Mouse (Mus musculus) spleen, adult 2 months (tissue): ENCODE results near the gene Cyp27b1. TPM values are rescaled to one million over a fixed set of nuclear protein-coding genes. Genes with fewer than 3 reads are reported as not detected.
"Not testable (repeated sequence)": the region's sequence is repeated elsewhere in the genome, so short reads cannot be mapped to it uniquely, and the experiment has no call there.

ENCODE experiments used
- DNase-seq, 2 experiments: peaks; one replicate each; pipeline versions ENCODE4 v3.0.0 to v3.0.0-alpha.2; 2012 to 2021; ENCODE audit warnings: low spot score in 2 of 2, low read depth in 1 of 2
- H3K27ac ChIP-seq: fragments of 200-500 bp; 2 replicates; pipeline ENCODE4 v1.5.1; 2012; ENCODE audit warnings: low read length, inconsistent platforms; ENCODE audit not compliant: insufficient read depth
- H3K27me3 ChIP-seq: fragments of 200-500 bp; 2 replicates; pipeline ENCODE4 v1.6.1; 2012; ENCODE audit warnings: mild to moderate bottlenecking, moderate library complexity, low read length, inconsistent platforms; ENCODE audit not compliant: control insufficient read depth, insufficient read depth
- H3K36me3 ChIP-seq: fragments of 200-500 bp; 2 replicates; pipeline ENCODE4 v1.6.1; 2012; ENCODE audit warnings: mild to moderate bottlenecking, low read length, inconsistent platforms; ENCODE audit not compliant: control insufficient read depth, insufficient read depth
- H3K4me1 ChIP-seq: fragments of 200-500 bp; 2 replicates; pipeline ENCODE4 v1.6.1; 2011; ENCODE audit warnings: inconsistent platforms; ENCODE audit not compliant: control insufficient read depth, insufficient read depth, insufficient read length
- H3K4me3 ChIP-seq: fragments of 200-500 bp; 2 replicates; pipeline ENCODE4 v1.5.1; 2011; ENCODE audit warnings: mild to moderate bottlenecking, inconsistent platforms; ENCODE audit not compliant: insufficient read depth, insufficient read length; ENCODE audit errors: extremely low read depth
- CTCF ChIP-seq: fragments of 200-500 bp; IDR thresholded peaks from 2 replicates; pipeline ENCODE4 v1.5.1; 2011; ENCODE audit warnings: mild to moderate bottlenecking, inconsistent platforms; ENCODE audit not compliant: insufficient read depth, insufficient read length, insufficient replicate concordance; ENCODE audit errors: extremely low read depth
- POLR2A ChIP-seq: fragments of 200-500 bp; IDR thresholded peaks from 2 replicates; pipeline ENCODE4 v1.6.1; 2011; ENCODE audit warnings: low read depth, low read length, inconsistent platforms
- WGBS: fragments of 180-500 bp; shearing (Covaris S2); methylation state at CpG from one replicate; pipeline ENCODE4 v1.1.7; 2018; 5-methylcytosine and 5-hydroxymethylcytosine counted together
- polyA plus RNA-seq: library from polyadenylated mRNA; depleted of rRNA; stranded (reverse); fragments of >200 nt; gene quantifications from 2 replicates; pipeline ENCODE4 v1.2.3, GENCODE M21; 2012

The Cyp27b1 gene
- polyA plus RNA-seq, 1 experiment = 0.26 TPM

GRCm38 (mm10) chr10:127069281-127070189 lies 21.5 kb downstream of the Cyp27b1 start:
- H3K36me3 ChIP-seq = peaks cover 8% of the 10 kb centered on the region
- DNase-seq = no peak
- peaks cover 4% of the 10 kb centered on the region; the same call in 1 of the 2 replicates for H3K4me1 ChIP-seq
- no peaks in the 10 kb centered on the region for H3K27me3 ChIP-seq
- peak overlapping the region; percentile 60 for H3K4me3 ChIP-seq
- no peak for TF ChIP-seq CTCF
- 12% methylated on average over 30 of the region's 30 CpGs for WGBS
- H3K27ac ChIP-seq = no peak overlapping the region; the same call in 1 of the 2 replicates

- Histone ChIP-seq H3K4me1 (peaks cover 4% of the 10 kb centered on the region; the same call in 1 of the 2 replicates), H3K4me3 (peak within 1 kb of the TSS; percentile 63), H3K27me3 (no peaks in the 10 kb centered on the region), H3K27ac (no peak within 1 kb of the TSS; the same call in 1 of the 2 replicates), H3K36me3 (peaks cover 8% of the 10 kb centered on the region)
- DNase-seq = peak; percentile 59 to 62
- TF ChIP-seq CTCF = no peak
- WGBS = 1% methylated on average over 36 of the region's 36 CpGs
Measured at GRCm38 (mm10) chr10:127070190-127071121, 22.4 kb downstream of the Cyp27b1 start, which contains the start of gene Tspan31. Tspan31 (minus strand) TSS chr10:127070264.

- WGBS = 76% methylated on average over 9 of the region's 9 CpGs
- H3K4me3 ChIP-seq = no peak overlapping the region
Measured at GRCm38 (mm10) chr10:127071203-127071602, 23.2 kb downstream of the Cyp27b1 start.

GRCm38 (mm10) chr10:127072270-127072669 lies 24.2 kb downstream of the Cyp27b1 start:
- H3K27ac ChIP-seq, H3K4me1 ChIP-seq, DNase-seq, H3K27me3 ChIP-seq, H3K4me3 ChIP-seq, H3K36me3 ChIP-seq: not testable (repeated sequence)
- WGBS = 76% methylated on average over 4 of the region's 4 CpGs

More at GRCm38 (mm10) chr10:127071203-127071602, 23.2 kb downstream of the Cyp27b1 start:
- peaks cover 3% of the 10 kb centered on the region; the same call in 1 of the 2 replicates for H3K36me3 ChIP-seq
- DNase-seq = no peak
- H3K4me1 ChIP-seq = peaks cover 4% of the 10 kb centered on the region; the same call in 1 of the 2 replicates
- H3K27me3 ChIP-seq = no peaks in the 10 kb centered on the region
- no peak overlapping the region for H3K27ac ChIP-seq
- TF ChIP-seq POLR2A (no peak), CTCF (no peak)

GRCm38 (mm10) chr10:127072969-127073368 lies 24.9 kb downstream of the Cyp27b1 start:
- 82% methylated on average over 2 of the region's 2 CpGs for WGBS
- H3K27me3 ChIP-seq = not testable (repeated sequence)

GRCm38 (mm10) chr10:127073981-127074380 lies 25.9 kb downstream of the Cyp27b1 start:
- Histone ChIP-seq H3K4me1 (peaks cover 8% of the 10 kb centered on the region; the same call in 1 of the 2 replicates), H3K27me3 (no peaks in the 10 kb centered on the region), H3K36me3 (no peaks in the 10 kb centered on the region), H3K4me3 (no peak overlapping the region), H3K27ac (no peak overlapping the region)
- 87% methylated on average over 1 of the region's 1 CpGs for WGBS
- no peak for DNase-seq
- TF ChIP-seq CTCF (no peak), POLR2A (no peak)

More at GRCm38 (mm10) chr10:127072969-127073368, 24.9 kb downstream of the Cyp27b1 start:
- not testable (repeated sequence) for H3K27ac ChIP-seq, DNase-seq, H3K4me1 ChIP-seq, H3K36me3 ChIP-seq, H3K4me3 ChIP-seq

- TF ChIP-seq CTCF (peak; percentile 84; the same call in 1 of the 2 replicates), POLR2A (peak; percentile 67)
- peaks cover 8% of the 10 kb centered on the region for H3K36me3 ChIP-seq
- 6% methylated on average over 9 of the region's 9 CpGs for WGBS
- peak; percentile 74 to 87 for DNase-seq
- H3K27ac ChIP-seq = peak within 1 kb of the TSS; percentile 84
- peaks cover 8% of the 10 kb centered on the region for H3K4me1 ChIP-seq
- peak within 1 kb of the TSS; percentile 81 for H3K4me3 ChIP-seq
- H3K27me3 ChIP-seq = no peaks in the 10 kb centered on the region
Measured at GRCm38 (mm10) chr10:127075080-127075479, 27.0 kb downstream of the Cyp27b1 start, which contains the start of gene Agap2. Agap2 (plus strand) TSS chr10:127075284.
